Mouse (Mus musculus) layer of hippocampus, postnatal 10 days (tissue): ENCODE results near the gene Men1. TPM values are rescaled to one million over a fixed set of nuclear protein-coding genes. Genes with fewer than 3 reads are reported as not detected.

ENCODE experiments used
- DNase-seq, 2 experiments: peaks; one replicate each; pipeline ENCODE4 v3.0.0; 2021; ENCODE audit warnings: low spot score in 2 of 2
- total RNA-seq, 2 experiments: library from RNA; stranded (reverse); gene quantifications; 2 replicates each; pipeline ENCODE4 v1.2.3; 2021

Gene Men1
- total RNA-seq, 2 experiments from 2014 or later: 72.0 to 73.6 TPM

DNA sequence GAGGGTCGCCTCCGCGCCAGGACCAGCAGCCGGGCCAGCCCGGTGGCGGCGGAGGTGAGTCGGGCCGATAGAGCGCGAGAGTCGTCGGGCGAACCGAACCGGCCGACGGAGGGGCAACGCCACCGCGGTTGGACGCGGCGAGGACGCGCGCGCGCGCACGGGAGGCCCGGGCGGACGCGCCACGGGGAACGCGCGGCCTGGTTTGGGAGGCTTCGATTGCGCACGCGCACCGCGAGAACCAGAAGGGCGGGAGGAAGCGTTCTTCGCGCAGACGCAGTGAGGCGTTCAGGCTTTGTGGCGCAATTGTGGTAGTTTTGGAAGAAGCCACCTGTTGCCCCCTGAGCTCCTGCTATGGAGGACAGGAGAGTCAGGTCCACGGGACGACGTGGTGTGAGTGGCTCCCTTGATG lies 29.5 kb downstream of the Men1 start:
- peak; percentile 94 to 95 for DNase-seq

DNA sequence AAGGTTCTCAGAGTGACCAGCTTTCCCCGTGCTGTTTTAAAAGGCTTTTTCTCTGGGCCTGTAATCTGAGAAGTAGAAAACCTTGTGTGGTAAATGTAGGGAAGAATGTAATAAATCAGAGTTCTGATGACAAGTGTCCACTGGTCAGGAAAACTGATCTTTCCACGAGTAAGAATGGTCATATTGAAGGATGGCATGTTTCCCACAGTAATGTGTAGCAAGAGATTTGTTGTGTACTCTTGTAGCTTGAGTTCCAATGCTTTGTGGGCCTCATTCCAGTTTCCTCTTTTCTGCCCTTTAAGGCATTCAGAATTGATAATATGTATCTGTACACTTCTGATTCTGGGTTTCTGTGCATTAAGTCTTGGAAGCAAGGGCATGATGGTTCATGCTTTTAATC lies 30.1 kb downstream of the Men1 start:
- DNase-seq: no peak

DNA sequence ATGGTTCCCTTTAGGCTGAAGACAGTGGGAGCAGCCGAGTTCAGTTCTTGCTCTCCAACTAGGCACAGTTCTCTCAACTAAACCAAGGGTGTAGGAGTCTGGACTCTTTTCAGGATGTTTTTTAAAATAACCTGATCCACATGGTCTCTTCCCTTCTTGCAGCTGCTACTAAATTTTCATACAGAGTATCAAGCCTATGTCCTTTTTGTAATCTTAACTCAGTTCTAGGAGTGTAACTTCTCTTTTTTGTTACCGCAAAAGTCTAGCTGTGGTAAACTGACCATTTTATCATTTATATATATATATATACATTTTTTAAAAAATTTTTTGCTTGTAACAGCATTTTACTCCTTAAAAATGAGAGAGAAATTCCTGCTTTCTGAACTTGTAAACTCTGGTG lies 35.4 kb downstream of the Men1 start:
- DNase-seq: no peak

GRCm38 (mm10) chr19:6372433-6372832 lies 37.7 kb downstream of the Men1 start:
- no peak for DNase-seq

GRCm38 (mm10) chr19:6373539-6374400 lies 39.0 kb downstream of the Men1 start:
- DNase-seq: peak; percentile 86 to 88

DNA sequence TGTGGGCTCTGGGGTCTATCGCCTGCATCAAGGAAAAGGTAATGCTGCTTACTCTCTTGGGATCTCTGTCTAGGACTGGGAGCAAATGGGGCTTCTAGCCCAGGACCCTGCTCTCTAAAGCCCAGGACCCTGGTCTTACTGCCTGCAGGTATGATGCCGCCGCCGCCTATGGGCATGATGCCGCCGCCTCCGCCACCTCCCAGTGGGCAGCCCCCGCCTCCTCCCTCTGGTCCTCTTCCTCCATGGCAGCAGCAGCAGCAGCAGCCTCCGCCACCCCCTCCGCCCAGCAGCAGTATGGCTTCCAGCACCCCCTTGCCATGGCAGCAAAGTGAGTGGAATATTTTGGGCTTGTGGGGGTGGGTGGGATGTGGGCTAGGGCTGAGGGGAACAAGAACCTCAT lies 39.8 kb downstream of the Men1 start:
- no peak for DNase-seq

- no peak for DNase-seq
Measured at GRCm38 (mm10) chr19:6375423-6376254, 40.9 kb downstream of the Men1 start.

GRCm38 (mm10) chr19:6376255-6376564 lies 41.4 kb downstream of the Men1 start:
- peak; percentile 78 for DNase-seq

DNA sequence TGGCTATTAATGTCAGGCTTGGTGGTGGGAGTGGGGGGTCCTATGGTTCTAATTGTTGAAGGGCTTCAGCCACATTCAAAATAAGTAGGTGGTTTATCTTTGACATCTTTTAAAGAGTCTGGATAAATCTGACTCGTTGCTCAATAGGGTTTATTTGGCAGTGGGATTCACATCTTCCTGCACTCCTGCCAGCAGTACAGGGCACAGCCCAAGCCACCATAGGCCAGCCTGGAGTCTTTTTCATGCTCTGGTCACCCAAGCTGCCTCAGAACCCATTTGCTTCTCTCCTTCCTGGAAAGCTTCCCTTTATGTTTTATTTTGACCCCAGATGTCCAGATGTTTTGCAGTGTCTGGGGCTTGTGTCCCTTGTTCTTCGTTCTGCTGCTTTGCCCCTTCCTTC lies 41.9 kb downstream of the Men1 start:
- DNase-seq: no peak

DNA sequence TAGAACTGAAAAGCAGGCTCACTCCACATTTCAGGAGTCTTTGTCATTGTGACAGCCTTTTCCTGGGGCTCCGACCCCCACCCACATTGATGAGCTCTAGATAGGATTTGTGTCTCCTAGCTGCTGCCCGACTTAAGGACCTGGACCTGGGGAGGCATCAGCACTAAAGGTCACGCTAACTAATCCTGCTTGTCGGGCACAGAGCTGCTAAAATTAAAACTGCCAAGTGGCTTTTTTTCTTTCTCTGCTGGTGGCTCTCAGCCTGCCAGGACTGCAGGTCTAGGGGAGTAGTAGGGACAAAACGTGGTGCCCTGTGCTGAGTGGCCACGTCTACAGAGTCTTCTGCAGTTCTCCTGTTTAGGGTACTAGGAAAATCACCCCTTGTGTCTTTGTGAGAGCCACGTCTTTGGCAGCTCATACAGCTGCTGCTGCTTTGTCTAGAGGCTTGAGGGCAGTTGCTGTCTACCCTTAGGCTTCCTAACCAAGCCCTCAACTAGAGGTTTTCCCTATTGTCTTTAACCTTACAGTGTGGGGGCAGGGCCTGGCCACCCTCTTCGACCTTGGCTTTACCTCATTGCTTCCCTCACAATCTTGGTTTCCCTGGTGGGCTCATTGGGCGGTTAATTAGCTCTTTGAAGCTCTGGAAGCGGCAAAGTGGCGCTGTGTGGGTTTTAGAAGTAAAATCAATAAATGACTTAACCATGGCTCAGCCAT lies 42.7 kb downstream of the Men1 start:
- DNase-seq: no peak

DNA sequence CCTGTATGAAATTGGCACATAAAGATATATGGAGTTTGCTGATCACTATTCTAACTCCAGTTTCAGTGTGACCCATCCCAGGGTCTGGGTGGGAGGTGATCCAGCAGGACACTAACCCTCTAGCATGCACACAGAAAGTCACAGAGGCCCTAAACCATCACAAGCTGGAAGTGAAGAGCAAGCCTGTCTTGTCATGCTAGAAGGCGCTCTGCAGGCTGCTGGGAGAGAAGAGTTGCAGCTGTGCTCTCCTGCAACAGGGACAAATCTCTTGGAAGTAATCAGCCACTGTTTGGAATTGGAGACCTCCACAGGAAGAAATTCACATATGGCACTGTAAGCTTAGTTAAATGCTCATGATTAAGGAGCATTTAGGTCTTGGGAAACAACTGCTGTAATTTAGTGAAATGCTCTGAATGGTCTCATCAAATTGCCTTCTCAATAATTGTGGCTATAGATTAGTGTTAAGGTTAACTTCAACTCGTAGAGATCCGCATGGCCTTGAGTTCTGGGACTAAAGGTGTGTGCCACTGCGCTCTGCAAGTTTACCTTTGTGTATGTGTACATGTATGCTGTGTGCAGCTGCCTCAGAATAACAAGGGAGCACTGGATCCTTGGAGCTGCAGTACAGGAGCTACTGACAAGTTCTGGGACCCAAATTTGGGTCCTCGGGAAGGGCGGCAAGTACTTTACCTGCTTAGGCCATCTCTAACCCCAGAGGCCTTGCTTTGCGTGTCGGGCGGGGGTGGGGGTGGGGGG lies 45.8 kb downstream of the Men1 start:
- no peak for DNase-seq

DNA sequence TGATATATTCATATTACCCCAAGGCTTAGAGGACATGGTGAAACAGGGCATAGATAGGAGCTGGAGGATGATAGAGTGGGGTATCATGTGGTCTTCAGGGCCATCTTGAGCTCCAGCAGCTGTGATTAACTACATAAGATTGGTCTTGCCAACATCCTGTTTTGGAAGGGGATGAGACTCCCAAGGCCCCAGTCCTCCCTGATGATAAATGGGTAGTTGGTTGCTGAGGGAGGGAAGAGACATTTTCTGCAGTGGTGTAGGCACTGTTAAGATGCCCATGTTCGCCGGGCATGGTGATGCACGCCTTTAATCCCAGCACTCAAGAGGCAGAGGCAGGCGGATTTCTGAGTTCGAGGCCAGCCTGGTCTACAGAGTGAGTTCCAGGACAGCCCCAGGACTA lies 46.5 kb downstream of the Men1 start:
- DNase-seq: no peak

DNA sequence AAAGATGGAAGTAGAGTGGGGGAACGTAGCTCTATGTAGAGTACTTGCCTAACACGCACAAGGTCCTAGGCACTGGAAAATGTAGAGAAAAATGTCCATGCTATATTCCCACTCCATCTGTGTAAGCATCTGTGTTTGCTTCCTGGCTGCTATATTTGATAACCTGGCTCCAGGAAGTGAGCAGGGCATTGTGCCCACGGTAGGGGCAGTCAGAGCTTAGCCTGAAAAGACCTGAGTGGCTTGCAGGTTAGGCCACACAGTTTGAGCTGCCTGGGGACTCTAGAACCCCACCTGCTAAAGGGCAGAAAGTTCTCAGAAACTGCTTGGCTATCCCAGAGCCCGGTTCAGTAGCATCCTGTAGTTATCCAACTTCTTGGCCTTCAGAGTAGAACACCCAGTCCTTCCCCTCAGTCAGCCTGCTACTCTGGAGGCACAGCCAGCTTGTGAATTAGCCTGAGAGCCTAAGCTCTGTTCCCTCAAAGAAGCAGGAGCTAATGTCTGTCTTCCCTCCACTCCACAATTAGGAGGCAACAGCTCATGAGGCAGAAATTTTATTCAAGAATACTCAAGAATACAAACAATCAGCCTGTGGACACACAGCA lies 47.6 kb downstream of the Men1 start:
- DNase-seq: no peak

- no peak for DNase-seq
Measured at GRCm38 (mm10) chr19:6383470-6383869, 48.7 kb downstream of the Men1 start.

GRCm38 (mm10) chr19:6384128-6384527 lies 49.3 kb downstream of the Men1 start, which contains the start of gene Pygm:
Pygm (plus strand) TSS chr19:6384399.
- peak in 1 of 2 experiments; percentile 63 for DNase-seq

DNA sequence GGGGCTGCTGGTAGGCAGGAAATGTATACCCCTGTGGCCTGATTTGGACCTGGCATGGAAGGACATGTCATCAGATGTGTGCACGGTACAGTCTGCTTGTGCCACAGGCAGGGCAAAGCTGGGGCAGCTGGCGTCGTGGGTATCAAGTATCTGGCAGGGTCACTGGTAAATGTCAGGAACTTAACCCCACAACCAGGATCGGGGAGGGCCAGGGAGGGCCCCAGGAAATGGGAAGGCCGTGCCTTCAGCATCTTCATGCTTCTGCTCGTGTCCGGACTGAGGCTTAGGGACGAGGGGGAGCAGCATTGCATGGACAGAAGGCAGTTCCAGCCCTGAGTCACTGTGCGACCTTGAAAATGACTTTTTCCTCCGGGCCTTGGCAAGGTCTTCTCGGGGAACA lies 50.2 kb downstream of the Men1 start:
- no peak for DNase-seq

DNA sequence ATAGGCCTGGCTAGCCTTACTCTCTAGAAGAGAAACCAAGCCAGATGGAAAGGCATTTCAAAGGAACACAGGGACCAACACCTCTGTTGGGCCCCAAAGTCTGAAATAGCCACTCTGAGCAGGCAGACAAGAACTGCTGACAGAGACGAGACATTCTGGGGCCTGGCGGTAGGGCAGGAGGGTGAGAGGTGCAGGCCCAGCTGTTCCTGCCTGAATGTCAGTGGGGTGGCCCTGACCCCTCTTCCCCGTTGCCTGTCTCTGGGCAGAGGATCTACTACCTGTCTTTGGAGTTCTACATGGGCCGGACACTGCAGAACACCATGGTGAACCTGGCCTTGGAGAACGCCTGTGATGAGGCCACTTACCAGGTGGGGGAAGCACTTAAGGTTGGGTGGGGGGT lies 50.6 kb downstream of the Men1 start:
- no peak for DNase-seq

GRCm38 (mm10) chr19:6385821-6386220 lies 51.0 kb downstream of the Men1 start:
- no peak for DNase-seq

DNA sequence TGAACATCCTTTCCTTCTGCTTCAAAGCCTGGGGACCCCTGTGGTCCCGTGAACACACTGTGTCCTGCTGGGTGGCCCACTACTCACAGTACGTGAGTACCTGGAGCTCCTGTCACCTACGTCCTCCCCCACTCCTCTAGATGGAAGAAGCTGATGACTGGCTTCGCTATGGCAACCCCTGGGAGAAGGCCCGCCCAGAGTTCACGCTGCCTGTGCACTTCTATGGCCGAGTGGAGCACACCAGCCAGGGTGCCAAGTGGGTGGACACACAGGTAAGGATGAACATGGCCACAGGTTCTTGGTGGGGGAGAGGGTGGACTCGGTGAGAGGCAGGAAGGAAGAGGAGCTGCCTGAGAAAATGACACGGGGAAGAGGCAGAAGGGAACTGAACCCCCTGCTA lies 51.5 kb downstream of the Men1 start:
- DNase-seq: no peak

- no peak for DNase-seq
Measured at GRCm38 (mm10) chr19:6388006-6388405, 53.2 kb downstream of the Men1 start.

GRCm38 (mm10) chr19:6389803-6390202 lies 55.0 kb downstream of the Men1 start:
- DNase-seq: no peak
